Mouse (Mus musculus) G1E (cell line): ENCODE measurements at regions not wholly inside any gene's neighbourhood (a gene's known extent, or its start where the extent isn't known, plus 50 kb on each side); places are given as distances from the start of the nearest gene placed in this dataset.

ENCODE experiments used
- ATAC-seq: 2 replicates; pipeline ENCODE4 v1.8.0; 2016; ENCODE audit warnings: mild to moderate bottlenecking; ENCODE audit not compliant: insufficient number of reproducible peaks, poor library complexity, low FRiP score, severe bottlenecking; ENCODE audit errors: extremely low read depth
- DNase-seq: peaks from one replicate; pipeline ENCODE4 v3.0.0; 2012; ENCODE audit warnings: low spot score
- H3K27me3 ChIP-seq: 2 replicates; pipeline ENCODE4 v1.6.1; 2012; ENCODE audit warnings: mild to moderate bottlenecking, low read length, inconsistent platforms; ENCODE audit not compliant: insufficient read depth
- H3K36me3 ChIP-seq: replicated peaks from 2 replicates; pipeline ENCODE3; 2012; ENCODE audit warnings: mild to moderate bottlenecking, inconsistent platforms
- H3K4me1 ChIP-seq: 2 replicates; pipeline ENCODE4 v1.6.1; 2012; ENCODE audit warnings: low read depth, low read length, inconsistent platforms, mixed read lengths; ENCODE audit not compliant: insufficient read depth
- H3K4me3 ChIP-seq: 2 replicates; pipeline ENCODE4 v1.5.1; 2012; ENCODE audit warnings: low read depth, mild to moderate bottlenecking, inconsistent platforms, low read length, moderate library complexity, mixed read lengths
- H3K9me3 ChIP-seq: replicated peaks from 2 replicates; pipeline ENCODE4 v1.6.1; 2012; ENCODE audit warnings: inconsistent platforms
- CTCF ChIP-seq: IDR thresholded peaks from 2 replicates; pipeline ENCODE4 v1.5.1; 2012; ENCODE audit warnings: low read depth, low read length, inconsistent platforms, mixed read lengths
- GATA1 ChIP-seq: IDR thresholded peaks from 2 replicates; pipeline ENCODE4 v1.6.1; 2012; ENCODE audit warnings: borderline replicate concordance, low read length, inconsistent platforms, mixed read lengths
- GATA2 ChIP-seq: IDR thresholded peaks from 2 replicates; pipeline ENCODE4 v1.6.1; 2012; ENCODE audit warnings: low read depth, low read length, inconsistent platforms, borderline replicate concordance
- POLR2AphosphoS5 ChIP-seq: IDR thresholded peaks from 2 replicates; pipeline ENCODE4 v1.6.1; 2012; ENCODE audit warnings: low read depth, low read length, inconsistent platforms; ENCODE audit not compliant: insufficient replicate concordance
- TAL1 ChIP-seq: conservative IDR thresholded peaks from 2 replicates; pipeline ENCODE4 v1.6.1; 2012; ENCODE audit warnings: low read depth, low read length, inconsistent platforms, mixed read lengths

DNA sequence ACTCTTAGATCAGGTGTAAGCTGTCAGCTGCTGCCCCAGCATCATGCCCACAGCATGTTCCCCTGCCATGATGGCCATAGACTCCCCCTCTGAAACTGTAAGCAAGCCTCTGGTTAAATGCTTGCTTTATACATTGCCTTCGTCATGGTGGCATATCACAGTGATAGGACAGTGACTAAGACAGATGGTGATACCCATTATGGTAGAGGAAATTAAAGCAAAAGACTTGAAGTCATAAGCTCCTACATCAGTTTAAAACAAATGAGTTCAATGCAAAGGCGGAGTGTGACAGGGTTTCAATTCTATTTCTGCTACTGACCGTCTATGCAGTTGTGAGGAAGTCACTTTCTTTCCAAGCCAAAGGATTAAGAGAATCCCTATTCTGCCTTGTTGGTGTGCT is 204.9 kb downstream of the Rps15a start:
- Histone ChIP-seq H3K36me3 (no peaks in the 10 kb centered on the region), H3K27me3 (no peaks in the 10 kb centered on the region), H3K4me1 (no peaks in the 10 kb centered on the region), H3K9me3 (peaks cover 31% of the 10 kb centered on the region), H3K4me3 (no peak overlapping the region)
- DNase-seq = no peak
- ATAC-seq = no peak
- no peak for TF ChIP-seq TAL1
- no peak for TF ChIP-seq GATA1
- TF ChIP-seq CTCF = no peak
- no peak for TF ChIP-seq POLR2AphosphoS5
- TF ChIP-seq GATA2 = no peak

GRCm38 (mm10) chr7:117896528-117896927 is 219.5 kb downstream of the Rps15a start:
- Histone ChIP-seq H3K36me3 (no peaks in the 10 kb centered on the region), H3K9me3 (peaks cover 44% of the 10 kb centered on the region), H3K4me3 (no peak overlapping the region), H3K27me3 (no peaks in the 10 kb centered on the region), H3K4me1 (no peaks in the 10 kb centered on the region)
- DNase-seq (no peak), ATAC-seq (no peak)
- TF ChIP-seq GATA2 = no peak
- TF ChIP-seq CTCF = no peak
- no peak for TF ChIP-seq GATA1
- no peak for TF ChIP-seq TAL1
- TF ChIP-seq POLR2AphosphoS5 = no peak

- TF ChIP-seq POLR2AphosphoS5 (no peak), CTCF (no peak), GATA2 (no peak), GATA1 (no peak), TAL1 (no peak)
- Histone ChIP-seq H3K4me1 (no peaks in the 10 kb centered on the region), H3K4me3 (no peak overlapping the region), H3K36me3 (no peaks in the 10 kb centered on the region), H3K9me3 (peaks cover 44% of the 10 kb centered on the region), H3K27me3 (no peaks in the 10 kb centered on the region)
- ATAC-seq (no peak), DNase-seq (no peak)
Observed at GRCm38 (mm10) chr7:117887288-117887687, 228.7 kb downstream of the Rps15a start.

- DNase-seq = no peak
- Histone ChIP-seq H3K36me3 (no peaks in the 10 kb centered on the region), H3K4me1 (no peaks in the 10 kb centered on the region), H3K4me3 (no peak overlapping the region), H3K27me3 (no peaks in the 10 kb centered on the region), H3K9me3 (peaks cover 55% of the 10 kb centered on the region)
- ATAC-seq = no peak
- TF ChIP-seq GATA2 (no peak), CTCF (no peak), TAL1 (no peak), GATA1 (no peak), POLR2AphosphoS5 (no peak)
Observed at GRCm38 (mm10) chr7:117882803-117883202, 233.2 kb downstream of the Rps15a start.

DNA sequence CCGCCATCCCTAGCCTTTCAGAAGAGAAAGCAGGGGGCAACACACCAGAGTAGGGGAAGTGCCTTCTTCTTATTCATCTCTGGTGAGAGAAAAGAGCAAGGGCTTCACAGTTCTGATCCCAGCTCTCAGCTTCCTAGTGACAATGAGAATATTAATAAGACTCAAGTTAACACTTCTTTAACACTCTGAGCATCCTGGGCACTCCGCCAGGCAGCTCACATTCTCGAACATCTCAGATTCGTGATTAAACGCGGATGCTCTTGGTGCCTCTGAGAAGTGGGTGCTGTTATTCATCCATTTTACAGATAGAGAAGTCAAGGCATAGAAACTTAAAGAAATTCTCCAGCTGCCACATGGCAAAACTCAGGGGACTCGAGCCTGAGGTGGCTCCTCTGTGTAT is 237.1 kb downstream of the Rps15a start:
- no peak for DNase-seq
- Histone ChIP-seq H3K36me3 (no peaks in the 10 kb centered on the region), H3K4me1 (no peaks in the 10 kb centered on the region), H3K27me3 (no peaks in the 10 kb centered on the region), H3K4me3 (no peak overlapping the region), H3K9me3 (peaks cover 59% of the 10 kb centered on the region)
- TF ChIP-seq GATA2 (no peak), GATA1 (no peak), CTCF (no peak), TAL1 (no peak), POLR2AphosphoS5 (no peak)
- no peak for ATAC-seq

DNA sequence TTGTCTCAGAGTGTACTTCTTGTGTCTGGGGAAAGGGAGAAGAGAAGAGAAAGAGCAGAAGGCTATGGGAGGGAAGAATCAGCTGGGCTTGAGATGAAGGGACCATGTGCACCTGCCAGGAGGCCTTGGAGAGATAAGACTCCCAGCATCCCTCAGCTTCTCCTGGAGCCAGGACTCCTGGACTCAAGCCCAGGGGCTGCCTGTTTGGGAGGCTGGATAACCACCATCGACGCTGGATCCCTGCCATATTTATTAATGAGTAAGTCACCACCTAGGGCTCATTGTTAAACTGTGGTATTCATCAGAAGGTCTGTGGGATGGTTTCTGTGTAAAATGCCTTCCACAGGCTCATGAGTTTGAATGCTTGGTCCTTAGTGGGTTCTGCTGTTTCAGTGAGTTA is 240.7 kb downstream of the Rps15a start:
- Histone ChIP-seq H3K4me1 (no peaks in the 10 kb centered on the region), H3K9me3 (peaks cover 64% of the 10 kb centered on the region), H3K36me3 (no peaks in the 10 kb centered on the region), H3K27me3 (no peaks in the 10 kb centered on the region), H3K4me3 (no peak overlapping the region)
- ATAC-seq = no peak
- no peak for DNase-seq
- no peak for TF ChIP-seq TAL1
- TF ChIP-seq GATA2 = no peak
- no peak for TF ChIP-seq POLR2AphosphoS5
- no peak for TF ChIP-seq GATA1
- TF ChIP-seq CTCF = no peak

DNA sequence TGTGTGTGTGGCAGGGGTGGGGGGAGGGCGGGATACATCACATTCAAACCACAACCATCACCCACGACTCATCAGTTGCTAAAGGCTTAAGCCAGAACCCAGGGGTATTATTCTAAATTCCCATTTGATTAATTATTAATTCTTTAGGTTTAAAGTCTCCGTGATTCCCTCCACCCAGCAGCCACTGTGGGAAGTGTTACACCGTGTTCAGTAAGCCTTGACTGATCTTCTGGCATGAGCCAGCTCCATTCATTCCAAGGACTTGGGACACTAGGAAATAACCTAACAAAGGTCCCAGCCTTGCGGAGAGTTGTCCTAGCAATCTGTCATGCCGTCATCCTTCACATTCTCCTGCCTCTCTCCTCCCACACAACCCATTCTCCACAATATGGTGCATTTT is 256.6 kb downstream of the Rps15a start:
- Histone ChIP-seq H3K36me3 (no peaks in the 10 kb centered on the region), H3K27me3 (no peaks in the 10 kb centered on the region), H3K9me3 (peaks cover 64% of the 10 kb centered on the region), H3K4me1 (no peaks in the 10 kb centered on the region), H3K4me3 (no peak overlapping the region)
- ATAC-seq (no peak), DNase-seq (no peak)
- TF ChIP-seq POLR2AphosphoS5 (no peak), GATA2 (no peak), GATA1 (no peak), TAL1 (no peak), CTCF (no peak)
